Mouse (Mus musculus): ENCODE results near the gene Nell1. TPM values are rescaled to one million over a fixed set of nuclear protein-coding genes. Genes with fewer than 3 reads are reported as not detected.

Nell1 gene
- polyA plus RNA-seq, 2 experiments: 0.08 TPM; not detected in 1

DNA sequence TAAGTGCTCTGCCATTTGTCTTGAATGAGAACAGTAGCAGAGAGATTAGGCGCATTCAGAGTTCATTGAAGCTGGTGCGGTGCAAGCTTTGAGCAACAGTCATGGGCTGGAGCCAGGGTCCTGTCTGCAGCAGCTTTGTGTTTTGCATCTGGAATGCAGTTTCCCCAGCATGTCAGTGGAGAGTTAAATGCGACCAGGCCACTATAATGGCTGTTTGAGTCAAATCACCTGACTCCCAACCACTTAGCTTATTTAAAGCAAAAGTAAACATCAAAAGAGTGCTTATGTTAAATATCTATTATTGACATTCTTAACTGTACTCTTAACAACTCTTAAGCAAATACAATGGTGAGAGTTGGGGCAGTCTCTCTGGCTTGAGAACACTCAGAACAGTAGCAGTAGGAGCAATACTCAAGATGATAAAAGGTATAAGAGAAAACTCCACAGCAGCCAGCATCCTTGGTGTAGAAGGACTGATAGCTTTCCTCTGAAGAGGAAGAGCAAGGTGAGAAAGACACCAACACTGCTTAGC, 220.5 kb downstream of the Nell1 start:
- H3K27me3 ChIP-seq (ENCODE audit: control insufficient read depth, insufficient read depth, low read length): no peaks in the 10 kb centered on the region
- H3K27ac ChIP-seq: no peak overlapping the region
- H3K36me3 ChIP-seq (replicated peaks; ENCODE audit: control insufficient read depth, insufficient read depth, low read depth): no peaks in the 10 kb centered on the region
- H3K4me3 ChIP-seq (ENCODE audit: insufficient read depth in 1 of 2, low read depth in 2 of 2, low read length in 2 of 2): no peak overlapping the region
- TF ChIP-seq EP300 (IDR thresholded peaks at IDR 0.05; ENCODE audit: low read depth): no peak
- TF ChIP-seq CTCF (IDR thresholded peaks at IDR 0.05; ENCODE audit: low read depth): no peak
- ATAC-seq (ENCODE audit: insufficient read depth) (no peak), DNase-seq (ENCODE audit: low read depth in 3 of 3, low spot score in 3 of 3) (no peak)
- 49% methylated on average over 3 of the region's 3 CpGs for WGBS (ENCODE audit: insufficient replicate concordance)
- H3K9ac ChIP-seq (replicated peaks): no peak overlapping the region
- no peak overlapping the region for H3K4me2 ChIP-seq (ENCODE audit: low read depth)
- H3K4me1 ChIP-seq (replicated peaks; ENCODE audit: control insufficient read depth in 2 of 2, insufficient read depth in 2 of 2, low read length in 1 of 2): no peaks in the 10 kb centered on the region
- no peaks in the 10 kb centered on the region for H3K9me3 ChIP-seq (ENCODE audit: control insufficient read depth, low read length)

DNA sequence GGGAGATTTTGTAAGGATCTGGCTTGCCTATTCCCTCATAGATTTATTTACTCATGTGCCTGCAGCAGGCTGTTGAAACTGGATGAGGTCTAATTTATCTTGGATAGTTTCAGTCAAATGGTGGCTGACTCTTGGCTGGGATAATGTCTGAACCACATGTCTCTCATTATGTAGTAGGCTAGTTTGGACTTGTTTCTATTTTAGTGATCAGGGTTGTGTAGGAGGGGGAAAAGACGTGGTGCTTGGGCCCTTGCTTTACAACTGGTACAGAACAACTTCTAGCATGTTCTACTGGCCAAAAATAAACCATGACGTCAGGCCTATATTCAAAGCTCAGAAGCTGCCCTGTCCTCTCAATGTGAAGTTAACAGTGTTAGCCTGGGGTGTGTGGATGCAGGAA, 230.6 kb downstream of the Nell1 start:
- DNase-seq (ENCODE audit: low read depth in 3 of 3, low spot score in 3 of 3) (no peak), ATAC-seq (ENCODE audit: insufficient read depth) (no peak)
- no peak for TF ChIP-seq CTCF (IDR thresholded peaks at IDR 0.05; ENCODE audit: low read depth)
- TF ChIP-seq EP300 (IDR thresholded peaks at IDR 0.05; ENCODE audit: low read depth): no peak
- Histone ChIP-seq H3K27me3 (ENCODE audit: control insufficient read depth, insufficient read depth, low read length) (no peaks in the 10 kb centered on the region), H3K36me3 (replicated peaks; ENCODE audit: control insufficient read depth, insufficient read depth, low read depth) (no peaks in the 10 kb centered on the region), H3K4me1 (replicated peaks; ENCODE audit: control insufficient read depth in 2 of 2, insufficient read depth in 2 of 2, low read length in 1 of 2) (no peaks in the 10 kb centered on the region), H3K4me3 (ENCODE audit: insufficient read depth in 1 of 2, low read depth in 2 of 2, low read length in 2 of 2) (no peak overlapping the region), H3K4me2 (ENCODE audit: low read depth) (no peak overlapping the region), H3K27ac (no peak overlapping the region), H3K9me3 (ENCODE audit: control insufficient read depth, low read length) (no peaks in the 10 kb centered on the region), H3K9ac (replicated peaks) (no peak overlapping the region)
- 43% methylated on average over 2 of the region's 2 CpGs for WGBS (ENCODE audit: insufficient replicate concordance)

DNA sequence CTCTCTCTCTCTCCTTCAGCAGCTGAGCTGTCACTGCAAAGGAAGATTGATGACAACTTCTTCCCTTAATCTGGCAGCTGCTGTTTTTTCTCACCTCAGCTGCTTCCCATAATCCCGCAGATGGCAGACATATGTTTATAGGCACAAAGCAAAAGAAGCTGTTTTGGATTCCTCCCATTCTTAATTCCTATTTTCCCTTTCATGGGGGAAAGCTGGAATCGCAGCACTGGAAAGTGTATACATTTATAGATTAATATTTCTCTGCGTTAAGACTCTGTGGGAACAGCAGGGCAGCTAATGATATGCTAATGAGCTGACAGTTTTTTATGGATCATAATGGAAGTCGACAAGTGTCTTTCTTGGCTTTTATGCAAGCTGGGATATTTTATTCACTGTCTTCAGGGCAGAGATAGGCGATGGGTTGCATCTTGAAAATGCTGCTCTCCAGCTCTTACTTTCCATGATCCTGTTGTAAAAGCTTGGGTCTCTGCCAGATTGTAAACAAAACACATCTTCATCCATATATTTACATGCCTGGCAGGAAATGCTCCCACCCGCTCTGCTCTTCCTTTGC, 236.1 kb downstream of the Nell1 start:
- Histone ChIP-seq H3K9me3 (ENCODE audit: control insufficient read depth, low read length) (no peaks in the 10 kb centered on the region), H3K27ac (no peak overlapping the region), H3K36me3 (replicated peaks; ENCODE audit: control insufficient read depth, insufficient read depth, low read depth) (no peaks in the 10 kb centered on the region), H3K9ac (replicated peaks) (no peak overlapping the region), H3K27me3 (ENCODE audit: control insufficient read depth, insufficient read depth, low read length) (no peaks in the 10 kb centered on the region), H3K4me3 (ENCODE audit: insufficient read depth in 1 of 2, low read depth in 2 of 2, low read length in 2 of 2) (no peak overlapping the region), H3K4me1 (replicated peaks; ENCODE audit: control insufficient read depth in 2 of 2, insufficient read depth in 2 of 2, low read length in 1 of 2) (no peaks in the 10 kb centered on the region), H3K4me2 (ENCODE audit: low read depth) (no peak overlapping the region)
- ATAC-seq (ENCODE audit: insufficient read depth): no peak
- 34% methylated on average over 6 of the region's 6 CpGs for whole genome bisulfite sequencing (ENCODE audit: insufficient replicate concordance)
- no peak for DNase-seq (ENCODE audit: low read depth in 3 of 3, low spot score in 3 of 3)
- TF ChIP-seq EP300 (IDR thresholded peaks at IDR 0.05; ENCODE audit: low read depth) (no peak), CTCF (IDR thresholded peaks at IDR 0.05; ENCODE audit: low read depth) (no peak)

DNA sequence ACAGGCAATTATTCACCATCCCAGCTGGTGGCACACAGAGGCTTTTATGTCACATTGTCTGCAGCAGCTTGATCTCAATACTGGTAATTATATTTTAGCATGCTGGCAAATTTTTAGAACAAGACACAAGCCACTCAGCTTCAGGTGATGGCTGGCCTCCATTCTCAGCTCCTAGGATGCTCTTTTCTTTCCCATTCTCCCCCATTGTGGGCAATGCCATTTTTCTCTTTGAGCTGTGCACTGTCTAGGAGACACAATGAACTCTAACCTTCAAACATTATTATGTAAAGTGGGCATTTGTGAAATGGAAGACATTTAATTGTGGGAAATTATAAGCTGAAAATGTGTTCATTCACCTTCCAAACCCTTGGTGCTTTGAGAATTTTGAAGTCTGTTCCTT, 247.2 kb downstream of the Nell1 start:
- H3K27me3 ChIP-seq (ENCODE audit: control insufficient read depth, insufficient read depth, low read length): no peaks in the 10 kb centered on the region
- no peak for TF ChIP-seq EP300 (IDR thresholded peaks at IDR 0.05; ENCODE audit: low read depth)
- no peak for TF ChIP-seq CTCF (IDR thresholded peaks at IDR 0.05; ENCODE audit: low read depth)
- no peak overlapping the region for H3K4me3 ChIP-seq (ENCODE audit: insufficient read depth in 1 of 2, low read depth in 2 of 2, low read length in 2 of 2)
- ATAC-seq (ENCODE audit: insufficient read depth) (no peak), DNase-seq (ENCODE audit: low read depth in 3 of 3, low spot score in 3 of 3) (no peak)
- no peaks in the 10 kb centered on the region for H3K4me1 ChIP-seq (replicated peaks; ENCODE audit: control insufficient read depth in 2 of 2, insufficient read depth in 2 of 2, low read length in 1 of 2)
- no peaks in the 10 kb centered on the region for H3K9me3 ChIP-seq (ENCODE audit: control insufficient read depth, low read length)
- no peak overlapping the region for H3K9ac ChIP-seq (replicated peaks)
- no peak overlapping the region for H3K27ac ChIP-seq
- H3K36me3 ChIP-seq (replicated peaks; ENCODE audit: control insufficient read depth, insufficient read depth, low read depth): no peaks in the 10 kb centered on the region
- H3K4me2 ChIP-seq (ENCODE audit: low read depth): no peak overlapping the region

DNA sequence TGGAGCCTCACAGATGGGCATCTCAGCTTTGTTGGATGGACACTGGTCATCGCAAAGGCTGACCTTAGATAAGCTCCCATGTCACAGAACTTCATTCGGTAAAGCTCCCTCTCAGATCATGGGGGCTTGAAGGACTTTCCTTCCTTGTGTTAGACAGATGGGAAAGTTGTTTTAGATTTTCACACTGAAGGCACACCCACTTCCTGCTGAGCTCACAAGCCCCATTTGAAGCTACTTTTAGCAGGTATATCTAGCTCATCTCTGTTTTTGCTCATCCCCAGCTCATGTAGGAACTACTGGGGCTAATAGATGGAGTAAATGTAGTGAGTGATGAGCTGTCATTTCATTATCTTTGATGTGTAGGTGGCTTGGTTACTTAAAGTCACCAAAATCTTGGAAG, 252.0 kb downstream of the Nell1 start:
- DNase-seq (ENCODE audit: low read depth in 3 of 3, low spot score in 3 of 3): no peak
- no peak for ATAC-seq (ENCODE audit: insufficient read depth)
- Histone ChIP-seq H3K4me2 (ENCODE audit: low read depth) (no peak overlapping the region), H3K27me3 (ENCODE audit: control insufficient read depth, insufficient read depth, low read length) (no peaks in the 10 kb centered on the region), H3K9ac (replicated peaks) (no peak overlapping the region), H3K9me3 (ENCODE audit: control insufficient read depth, low read length) (no peaks in the 10 kb centered on the region), H3K27ac (no peak overlapping the region), H3K4me1 (replicated peaks; ENCODE audit: control insufficient read depth in 2 of 2, insufficient read depth in 2 of 2, low read length in 1 of 2) (no peaks in the 10 kb centered on the region), H3K36me3 (replicated peaks; ENCODE audit: control insufficient read depth, insufficient read depth, low read depth) (no peaks in the 10 kb centered on the region), H3K4me3 (ENCODE audit: insufficient read depth in 1 of 2, low read depth in 2 of 2, low read length in 2 of 2) (no peak overlapping the region)
- 60% methylated on average over 2 of the region's 2 CpGs for WGBS (ENCODE audit: insufficient replicate concordance)
- TF ChIP-seq CTCF (IDR thresholded peaks at IDR 0.05; ENCODE audit: low read depth) (no peak), EP300 (IDR thresholded peaks at IDR 0.05; ENCODE audit: low read depth) (no peak)
